ENCODE assay signal across 22 mouse cellular contexts in the genomic region with DNA sequence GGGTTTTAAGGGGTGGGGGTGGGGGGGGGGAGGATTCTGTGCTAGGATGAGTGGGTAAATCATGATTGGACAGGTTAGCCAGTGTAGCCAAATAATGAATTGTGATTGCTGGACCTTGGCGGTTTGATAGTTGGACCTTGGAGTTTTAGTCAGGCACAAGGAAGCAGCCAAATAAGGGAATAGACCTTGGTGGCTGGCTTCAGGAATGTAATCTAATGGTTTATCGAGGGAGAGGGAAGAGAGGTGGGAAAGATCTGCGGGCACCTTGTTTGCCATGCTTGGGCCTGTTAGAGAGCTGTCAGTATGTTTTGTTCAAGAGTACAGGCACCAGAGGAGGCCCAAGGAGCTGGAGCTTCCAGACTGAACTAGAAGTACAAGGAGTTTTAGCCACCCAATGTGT. TPM values are rescaled to one million over a fixed set of nuclear protein-coding genes. Genes with fewer than 3 reads are reported as not detected.
DNase-seq lines count a peak whose midpoint lies in the region; ATAC-seq lines count a peak whose summit lies in the region.
"Had no signal": no experiment of that assay in that cellular context is flagged by ENCODE, and none has a peak within 500 bp of the region (broad histone marks: within the 10 kb centered on the region; RNA-seq: fewer than 3 reads in every experiment).

No protein-coding gene starts in this region.

- H3K4me1 ChIP-seq in midbrain, embryonic 11.5 days (ENCODE audit: control insufficient read depth, insufficient read depth, low read length), result no peaks in the 10 kb centered on the region; the same call in 1 of the 2 replicates
- H3K4me1 ChIP-seq in midbrain, embryonic 10.5 days, result no peaks in the 10 kb centered on the region
- H3K4me1 ChIP-seq in intestine, embryonic 16.5 days (ENCODE audit: control insufficient read depth, insufficient read depth, low read length), result no peaks in the 10 kb centered on the region
- no peaks in the 10 kb centered on the region for H3K4me1 ChIP-seq in kidney, embryonic 16.5 days (ENCODE audit: insufficient read depth, low read length)
- no peaks in the 10 kb centered on the region for H3K4me1 ChIP-seq in neural tube, embryonic 15.5 days
- H3K4me1 ChIP-seq: embryonic facial prominence, embryonic 10.5 days; forebrain, embryonic 12.5 days; limb, embryonic 13.5 days; midbrain, embryonic 15.5 days; stomach, embryonic 15.5 days had no signal

- no peak overlapping the region for H3K4me2 ChIP-seq in midbrain, embryonic 11.5 days
- H3K4me2 ChIP-seq in intestine, embryonic 16.5 days (ENCODE audit: low read depth, low read length), result no peak overlapping the region
- H3K4me2 ChIP-seq in kidney, embryonic 16.5 days (replicated peaks; ENCODE audit: low read depth, low read length), result no peak overlapping the region
- no peak overlapping the region for H3K4me2 ChIP-seq in neural tube, embryonic 15.5 days
- H3K4me2 ChIP-seq: forebrain, embryonic 12.5 days; limb, embryonic 13.5 days; midbrain, embryonic 15.5 days; stomach, embryonic 15.5 days had no signal

- no peaks in the 10 kb centered on the region; the same call in 1 of the 2 replicates for H3K36me3 ChIP-seq in midbrain, embryonic 11.5 days (ENCODE audit: control insufficient read depth, insufficient read depth, low read length)
- H3K36me3 ChIP-seq in midbrain, embryonic 10.5 days, result peaks cover 27% of the 10 kb centered on the region
- H3K36me3 ChIP-seq in intestine, embryonic 16.5 days (ENCODE audit: control insufficient read depth, insufficient read depth, low read length), result peaks cover 6% of the 10 kb centered on the region; the same call in 1 of the 2 replicates
- H3K36me3 ChIP-seq in kidney, embryonic 16.5 days (ENCODE audit: insufficient read depth, low read length), result peaks cover 9% of the 10 kb centered on the region; the same call in 1 of the 2 replicates
- peaks cover 8% of the 10 kb centered on the region; the same call in 1 of the 2 replicates for H3K36me3 ChIP-seq in neural tube, embryonic 15.5 days
- H3K36me3 ChIP-seq: stomach, embryonic 15.5 days had no signal

- H3K9ac ChIP-seq in midbrain, embryonic 11.5 days (ENCODE audit: low read length), result no peak overlapping the region
- H3K9ac ChIP-seq in intestine, embryonic 16.5 days (ENCODE audit: low read depth, low read length), result no peak overlapping the region
- H3K9ac ChIP-seq in kidney, embryonic 16.5 days (replicated peaks; ENCODE audit: low read length), result no peak overlapping the region
- H3K9ac ChIP-seq in neural tube, embryonic 15.5 days (replicated peaks), result no peak overlapping the region
- H3K9ac ChIP-seq: forebrain, embryonic 12.5 days; limb, embryonic 13.5 days; liver, embryonic 14.5 days; midbrain, embryonic 15.5 days; stomach, embryonic 15.5 days had no signal

- H3K4me3 ChIP-seq in midbrain, embryonic 11.5 days (ENCODE audit: low read depth, low read length), result no peak overlapping the region
- no peak overlapping the region for H3K4me3 ChIP-seq in midbrain, embryonic 10.5 days
- no peak overlapping the region for H3K4me3 ChIP-seq in intestine, embryonic 16.5 days (ENCODE audit: low read length)
- H3K4me3 ChIP-seq in kidney, embryonic 16.5 days (ENCODE audit: low read length), result no peak overlapping the region
- no peak overlapping the region for H3K4me3 ChIP-seq in neural tube, embryonic 15.5 days (replicated peaks)
- H3K4me3 ChIP-seq: embryonic facial prominence, embryonic 10.5 days; forebrain, embryonic 12.5 days; limb, embryonic 13.5 days; midbrain, embryonic 15.5 days; myocyte; stomach, embryonic 15.5 days had no signal

- H3K27ac ChIP-seq in midbrain, embryonic 11.5 days (ENCODE audit: low read depth, low read length), result no peak overlapping the region
- H3K27ac ChIP-seq in midbrain, embryonic 10.5 days (replicated peaks), result no peak overlapping the region
- H3K27ac ChIP-seq in intestine, embryonic 16.5 days (ENCODE audit: low read length), result no peak overlapping the region
- peak overlapping the region; percentile 63 for H3K27ac ChIP-seq in kidney, embryonic 16.5 days (ENCODE audit: low read length)
- H3K27ac ChIP-seq in neural tube, embryonic 15.5 days (replicated peaks), result no peak overlapping the region
- H3K27ac ChIP-seq: embryonic facial prominence, embryonic 10.5 days; forebrain, embryonic 12.5 days; limb, embryonic 13.5 days; liver, embryonic 14.5 days; midbrain, embryonic 15.5 days; stomach, embryonic 15.5 days had no signal

- no peaks in the 10 kb centered on the region for H3K27me3 ChIP-seq in midbrain, embryonic 11.5 days (ENCODE audit: control insufficient read depth, insufficient read depth, low read length)
- no peaks in the 10 kb centered on the region for H3K27me3 ChIP-seq in midbrain, embryonic 10.5 days (ENCODE audit: low read depth, poor library complexity, severe bottlenecking)
- no peaks in the 10 kb centered on the region for H3K27me3 ChIP-seq in intestine, embryonic 16.5 days (replicated peaks; ENCODE audit: control insufficient read depth, insufficient read depth, low read length)
- no peaks in the 10 kb centered on the region for H3K27me3 ChIP-seq in kidney, embryonic 16.5 days (ENCODE audit: insufficient read depth, low read length)
- H3K27me3 ChIP-seq in neural tube, embryonic 15.5 days (replicated peaks), result no peaks in the 10 kb centered on the region
- H3K27me3 ChIP-seq: forebrain, embryonic 12.5 days; limb, embryonic 13.5 days; midbrain, embryonic 15.5 days; stomach, embryonic 15.5 days had no signal

- WGBS in midbrain, embryonic 11.5 days, result 87% methylated on average over 3 of the region's 3 CpGs
- WGBS in midbrain, embryonic 10.5 days, result 86% methylated on average over 3 of the region's 3 CpGs
- 62% methylated on average over 3 of the region's 3 CpGs for WGBS in intestine, embryonic 16.5 days
- 72% methylated on average over 3 of the region's 3 CpGs for WGBS in kidney, embryonic 16.5 days
- 88% methylated on average over 3 of the region's 3 CpGs for WGBS in neural tube, embryonic 15.5 days

- peak; percentile 71 for DNase-seq in midbrain, embryonic 11.5 days (ENCODE audit: low spot score, missing footprints)
- DNase-seq in midbrain, embryonic 10.5 days (ENCODE audit: low spot score), result no peak
- no peak for DNase-seq in urinary bladder, adult 2 months (ENCODE audit: low spot score)
- no peak for DNase-seq in frontal cortex, adult 2 months (ENCODE audit: extremely low spot score in 1 of 2, low spot score in 1 of 2)
- DNase-seq: cerebellum, adult 9-10 months; gastrocnemius, postnatal 14 days; heart, adult 18-20 months; heart, postnatal 4 days; right cerebral cortex, postnatal 25 days; thymus, adult 18-20 months had no signal

- ATAC-seq in midbrain, embryonic 11.5 days (ENCODE audit: low FRiP score), result no peak
- peak; percentile 6; the same call in 1 of the 2 replicates for ATAC-seq in intestine, embryonic 16.5 days
- ATAC-seq in kidney, embryonic 16.5 days (ENCODE audit: low FRiP score, low TSS enrichment), result peak; percentile 67; the same call in 1 of the 2 replicates
- ATAC-seq in neural tube, embryonic 15.5 days (ENCODE audit: low FRiP score), result no peak
- ATAC-seq: hindbrain, embryonic 16.5 days; lung, postnatal 0 days; midbrain, embryonic 15.5 days had no signal

- H3K9me3 ChIP-seq in midbrain, embryonic 11.5 days (ENCODE audit: control insufficient read depth, low read length), result no peaks in the 10 kb centered on the region
- H3K9me3 ChIP-seq in midbrain, embryonic 10.5 days (replicated peaks), result no peaks in the 10 kb centered on the region
- no peaks in the 10 kb centered on the region for H3K9me3 ChIP-seq in intestine, embryonic 16.5 days (ENCODE audit: control insufficient read depth, low read length)
- no peaks in the 10 kb centered on the region for H3K9me3 ChIP-seq in kidney, embryonic 16.5 days (ENCODE audit: low read length)
- no peaks in the 10 kb centered on the region for H3K9me3 ChIP-seq in neural tube, embryonic 15.5 days (replicated peaks)
- H3K9me3 ChIP-seq: embryonic facial prominence, embryonic 10.5 days; forebrain, embryonic 12.5 days; limb, embryonic 13.5 days; midbrain, embryonic 15.5 days; stomach, embryonic 15.5 days had no signal

RNA-seq across cellular contexts. Expression of gene Cldn11, which starts 22.9 kb away (rescaled TPM):
- 8.7 and 9.6 TPM in 2 replicates for polyA plus RNA-seq in midbrain, embryonic 11.5 days (2014; fragmentation: Nextera tagmentation; extraction: Ambion mirVana)
- 7.6 and 8.4 TPM in 2 replicates for polyA plus RNA-seq in midbrain, embryonic 10.5 days (2016; fragmentation: Nextera tagmentation; extraction: Ambion mirVana)
- 4.4 and 5.2 TPM in 2 replicates for polyA plus RNA-seq in intestine, embryonic 16.5 days (2015; fragmentation: Nextera tagmentation; extraction: Ambion mirVana)
- polyA plus RNA-seq in kidney, embryonic 16.5 days (2015; fragmentation: Nextera tagmentation; extraction: Ambion mirVana), result 105 and 119 TPM in 2 replicates
- 0.91 and 1.5 TPM in 2 replicates for polyA plus RNA-seq in urinary bladder, adult 2 months (2012; rRNA removed)
- polyA plus RNA-seq in neural tube, embryonic 15.5 days (2015; fragmentation: Nextera tagmentation; extraction: Ambion mirVana), result 29.8 and 30.3 TPM in 2 replicates
- polyA plus RNA-seq in frontal cortex, adult 2 months (2012; rRNA removed), result 135 and 164 TPM in 2 replicates
- polyA plus RNA-seq: myocyte had no signal

RNA-seq across cellular contexts. Expression of gene Skil, which starts 32.0 kb away (rescaled TPM):
- polyA plus RNA-seq in midbrain, embryonic 11.5 days (2014; fragmentation: Nextera tagmentation; extraction: Ambion mirVana), result 43.9 and 55.0 TPM in 2 replicates
- polyA plus RNA-seq in midbrain, embryonic 10.5 days (2016; fragmentation: Nextera tagmentation; extraction: Ambion mirVana), result 30.6 and 39.9 TPM in 2 replicates
- polyA plus RNA-seq in intestine, embryonic 16.5 days (2015; fragmentation: Nextera tagmentation; extraction: Ambion mirVana), result 14.2 and 15.9 TPM in 2 replicates
- 18.5 and 21.2 TPM in 2 replicates for polyA plus RNA-seq in kidney, embryonic 16.5 days (2015; fragmentation: Nextera tagmentation; extraction: Ambion mirVana)
- polyA plus RNA-seq in urinary bladder, adult 2 months (2012; rRNA removed), result 14.0 and 15.0 TPM in 2 replicates
- polyA plus RNA-seq in neural tube, embryonic 15.5 days (2015; fragmentation: Nextera tagmentation; extraction: Ambion mirVana), result 21.3 and 23.2 TPM in 2 replicates
- 19.8 and 20.0 TPM in 2 replicates for polyA plus RNA-seq in frontal cortex, adult 2 months (2012; rRNA removed)

Comparison
In these comparisons a context has a peak if more than half of its experiments do, and no peak if none do; other contexts are left out.
1. ATAC-seq: peak in intestine, embryonic 16.5 days (single experiment) and kidney, embryonic 16.5 days (single experiment); none in midbrain, embryonic 11.5 days (single experiment) and neural tube, embryonic 15.5 days (single experiment).